Mouse (Mus musculus) forebrain, embryonic 15.5 days (tissue): Measurements from ENCODE around the gene Col23a1. TPM values are rescaled to one million over a fixed set of nuclear protein-coding genes. Genes with fewer than 3 reads are reported as not detected.

Experiments used
- ATAC-seq: fragments of 200-750 bp; cut with Nextera tagmentation; replicated peaks from 2 replicates; pipeline ENCODE4 v1.8.0; 2017; ENCODE audit warnings: mild to moderate bottlenecking, moderate TSS enrichment, moderate library complexity
- H3K27ac ChIP-seq: fragments of 300-500 bp; sonication (generic); replicated peaks from 2 replicates; pipeline ENCODE4 v1.5.1; 2015; ENCODE audit warnings: mild to moderate bottlenecking, inconsistent platforms
- H3K27me3 ChIP-seq: fragments of 300-500 bp; sonication (generic); 2 replicates; pipeline ENCODE4 v1.6.1; 2015; ENCODE audit warnings: inconsistent platforms
- H3K36me3 ChIP-seq: fragments of 300-500 bp; sonication (generic); 2 replicates; pipeline ENCODE4 v1.6.1; 2015; ENCODE audit warnings: mild to moderate bottlenecking, inconsistent platforms
- H3K4me1 ChIP-seq: fragments of 300-500 bp; sonication (generic); 2 replicates; pipeline ENCODE4 v1.6.1; 2015; ENCODE audit warnings: inconsistent platforms
- H3K4me2 ChIP-seq: fragments of 300-500 bp; sonication (generic); replicated peaks from 2 replicates; pipeline ENCODE4 v1.6.1; 2015; ENCODE audit warnings: mild to moderate bottlenecking, inconsistent platforms
- H3K4me3 ChIP-seq: fragments of 300-500 bp; sonication (generic); 2 replicates; pipeline ENCODE4 v1.5.1; 2015; ENCODE audit warnings: mild to moderate bottlenecking, inconsistent platforms
- H3K9ac ChIP-seq: fragments of 300-500 bp; sonication (generic); replicated peaks from 2 replicates; pipeline ENCODE4 v1.6.1; 2015; ENCODE audit warnings: mild to moderate bottlenecking, inconsistent platforms
- H3K9me3 ChIP-seq: fragments of 300-500 bp; sonication (generic); 2 replicates; pipeline ENCODE4 v1.6.1; 2016; ENCODE audit warnings: inconsistent platforms
- WGBS: fragments of 180-500 bp; shearing (Covaris S2); methylation state at CpG from one replicate; pipeline ENCODE4 v1.1.7; 2015; ENCODE audit warnings: mixed read lengths; 5-methylcytosine and 5-hydroxymethylcytosine counted together
- polyA plus RNA-seq: library from polyadenylated mRNA; unstranded; fragments of >200 nt; fragmentation: Nextera tagmentation; extraction: Ambion mirVana; gene quantifications from 2 replicates; pipeline ENCODE4 v1.2.1, GENCODE M21; 2015

Col23a1 gene
- polyA plus RNA-seq, 1 experiment from 2014 or later: 4.1 TPM

- Histone ChIP-seq H3K9me3 (no peaks in the 10 kb centered on the region), H3K27me3 (no peaks in the 10 kb centered on the region)
- no peak for ATAC-seq
Observed at GRCm38 (mm10) chr11:51534314-51534713, 244.6 kb downstream of the Col23a1 start.

DNA sequence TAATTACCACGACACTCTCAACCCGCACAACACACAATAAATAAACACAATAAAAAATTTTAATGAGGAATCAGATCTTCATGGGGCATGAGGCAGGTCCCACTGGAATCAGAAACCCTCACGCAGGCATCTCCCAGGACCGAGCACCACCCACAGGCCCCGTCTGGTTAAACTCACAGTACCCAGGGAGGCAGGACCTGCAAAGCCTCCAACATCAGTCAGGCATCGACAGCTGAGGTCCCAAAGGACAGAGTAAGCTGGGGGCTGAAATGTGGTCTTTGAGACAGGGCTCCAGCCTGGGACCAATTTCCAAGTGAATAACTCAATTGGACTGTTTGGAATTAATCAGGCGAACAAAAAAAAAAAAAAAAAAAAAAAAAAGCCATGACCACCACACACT, 248.7 kb downstream of the Col23a1 start:
- Histone ChIP-seq H3K4me2 (no peak overlapping the region), H3K27ac (no peak overlapping the region), H3K9me3 (no peaks in the 10 kb centered on the region), H3K4me3 (no peak overlapping the region), H3K36me3 (no peaks in the 10 kb centered on the region), H3K4me1 (no peaks in the 10 kb centered on the region), H3K27me3 (no peaks in the 10 kb centered on the region), H3K9ac (no peak overlapping the region)
- ATAC-seq: no peak
- WGBS: 29% methylated on average over 7 of the region's 7 CpGs

More at GRCm38 (mm10) chr11:51534314-51534713, 244.6 kb downstream of the Col23a1 start:
- 35% methylated on average over 2 of the region's 2 CpGs for WGBS
- Histone ChIP-seq H3K9ac (no peak overlapping the region), H3K36me3 (no peaks in the 10 kb centered on the region), H3K4me1 (no peaks in the 10 kb centered on the region), H3K27ac (no peak overlapping the region), H3K4me2 (no peak overlapping the region), H3K4me3 (no peak overlapping the region)

DNA sequence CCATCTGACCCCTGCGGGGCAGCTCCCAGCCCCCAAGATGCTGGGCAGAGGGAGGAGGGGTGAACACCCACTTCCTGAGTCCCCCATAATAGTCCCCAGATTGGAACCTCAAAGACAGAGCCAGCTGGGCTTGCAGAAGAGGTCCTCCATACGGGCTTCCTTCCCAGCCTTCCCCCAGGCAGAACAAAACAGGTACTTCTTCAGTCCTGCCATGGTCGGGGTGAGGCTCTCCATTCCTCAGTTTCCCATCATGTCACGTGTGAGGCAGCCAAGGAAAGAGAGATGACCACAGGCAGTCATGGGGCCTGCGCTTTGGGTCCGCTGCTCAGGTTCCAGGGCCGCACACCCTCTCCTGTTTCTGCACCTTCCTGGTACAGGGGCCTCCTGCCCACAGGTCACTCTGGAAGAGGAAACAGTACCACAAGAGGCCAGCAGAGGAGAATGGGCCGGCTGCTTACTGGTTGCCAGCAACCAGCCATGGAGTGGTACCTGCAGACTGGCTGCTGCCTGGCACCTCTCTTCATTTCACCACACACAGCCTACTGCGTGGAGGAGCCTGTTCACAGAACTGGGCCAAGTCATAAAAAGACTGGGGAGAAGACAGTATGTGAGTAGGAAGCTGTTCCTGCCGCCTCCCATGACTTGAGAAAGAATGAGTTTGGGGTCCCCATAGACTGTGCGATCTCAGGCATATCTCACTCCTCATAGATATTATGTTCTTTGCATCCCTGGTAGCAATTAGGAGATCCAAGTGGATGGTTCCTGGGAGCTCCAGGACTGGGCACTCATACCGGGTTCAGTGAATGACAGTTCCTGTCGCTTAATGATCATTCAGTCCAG, 249.4 kb downstream of the Col23a1 start:
- WGBS: 62% methylated on average over 13 of the region's 13 CpGs
- ATAC-seq: peak; percentile 34

GRCm38 (mm10) chr11:51539759-51540282, 250.1 kb downstream of the Col23a1 start:
- Histone ChIP-seq H3K4me3 (no peak overlapping the region), H3K9ac (no peak overlapping the region), H3K9me3 (no peaks in the 10 kb centered on the region), H3K36me3 (no peaks in the 10 kb centered on the region), H3K27ac (no peak overlapping the region), H3K4me1 (no peaks in the 10 kb centered on the region), H3K27me3 (no peaks in the 10 kb centered on the region), H3K4me2 (no peak overlapping the region)
- ATAC-seq: peak; percentile 85
- WGBS: 13% methylated on average over 10 of the region's 10 CpGs

More for the DNA sequence above, 249.4 kb downstream of the Col23a1 start:
- Histone ChIP-seq H3K9ac (no peak overlapping the region), H3K9me3 (no peaks in the 10 kb centered on the region), H3K4me1 (no peaks in the 10 kb centered on the region), H3K27ac (no peak overlapping the region), H3K36me3 (no peaks in the 10 kb centered on the region), H3K4me3 (no peak overlapping the region), H3K4me2 (no peak overlapping the region), H3K27me3 (no peaks in the 10 kb centered on the region)

DNA sequence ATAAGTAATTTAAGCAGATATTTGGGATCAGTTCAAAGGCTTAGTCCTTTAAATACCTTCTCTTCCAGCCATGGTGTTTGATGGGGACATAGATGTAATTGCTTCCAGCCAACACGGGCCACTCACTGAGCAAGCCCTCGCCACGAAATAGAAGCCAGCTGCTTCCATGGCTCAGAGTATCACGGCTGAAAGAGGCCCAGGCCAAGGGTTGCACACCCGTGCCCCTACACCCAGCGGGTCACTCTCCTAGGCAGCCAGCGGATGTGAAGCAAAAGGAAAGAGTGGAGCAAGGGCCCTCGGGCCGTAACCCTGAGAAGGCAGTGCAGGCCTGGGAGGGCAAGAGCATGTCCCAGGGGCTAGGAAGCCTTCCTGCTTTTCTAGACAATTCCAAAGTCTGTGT, 252.7 kb downstream of the Col23a1 start:
- H3K4me3 ChIP-seq: no peak overlapping the region
- H3K36me3 ChIP-seq: no peaks in the 10 kb centered on the region
- no peak overlapping the region for H3K4me2 ChIP-seq
- 63% methylated on average over 9 of the region's 9 CpGs for WGBS
- no peaks in the 10 kb centered on the region for H3K9me3 ChIP-seq
- H3K9ac ChIP-seq: no peak overlapping the region
- no peaks in the 10 kb centered on the region for H3K27me3 ChIP-seq
- no peak overlapping the region for H3K27ac ChIP-seq
- no peak for ATAC-seq
- no peaks in the 10 kb centered on the region for H3K4me1 ChIP-seq

DNA sequence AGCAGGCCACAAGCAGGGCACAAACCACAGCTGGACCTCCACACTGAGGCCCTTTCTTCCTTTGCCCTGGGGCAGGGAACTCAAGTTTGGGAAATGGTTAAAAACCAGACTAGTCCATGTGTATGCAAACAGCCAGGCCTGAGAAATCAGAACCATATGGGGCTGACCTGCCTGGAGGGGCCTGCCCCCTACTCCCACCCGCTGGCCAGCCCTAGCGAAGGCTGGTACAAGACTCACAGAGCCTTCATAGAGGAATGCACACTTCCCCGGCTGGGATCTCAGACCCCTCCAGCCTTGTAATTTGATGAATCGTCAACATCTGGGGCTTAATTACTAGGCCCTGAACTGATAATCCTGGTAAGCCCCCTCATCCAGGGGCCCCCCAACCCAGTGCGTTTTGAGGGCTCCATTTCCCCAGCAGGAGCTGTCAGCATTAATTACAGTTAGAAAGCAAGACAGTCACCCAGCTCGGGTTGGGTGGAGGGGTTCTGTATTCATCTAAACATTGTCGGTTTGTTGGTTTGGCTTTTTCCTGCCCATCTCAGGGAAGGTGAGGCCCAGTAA, 253.8 kb downstream of the Col23a1 start:
- Histone ChIP-seq H3K36me3 (no peaks in the 10 kb centered on the region), H3K4me3 (no peak overlapping the region), H3K27me3 (no peaks in the 10 kb centered on the region), H3K4me1 (no peaks in the 10 kb centered on the region), H3K27ac (no peak overlapping the region), H3K9ac (no peak overlapping the region), H3K4me2 (no peak overlapping the region), H3K9me3 (no peaks in the 10 kb centered on the region)
- no peak for ATAC-seq
- 27% methylated on average over 7 of the region's 7 CpGs for WGBS

GRCm38 (mm10) chr11:51544413-51544812, 254.7 kb downstream of the Col23a1 start:
- no peak overlapping the region for H3K27ac ChIP-seq
- ATAC-seq: no peak
- no peak overlapping the region for H3K4me2 ChIP-seq
- no peaks in the 10 kb centered on the region for H3K9me3 ChIP-seq
- H3K4me1 ChIP-seq: no peaks in the 10 kb centered on the region
- H3K27me3 ChIP-seq: no peaks in the 10 kb centered on the region
- no peak overlapping the region for H3K9ac ChIP-seq
- WGBS: 64% methylated on average over 2 of the region's 2 CpGs
- H3K4me3 ChIP-seq: no peak overlapping the region
- H3K36me3 ChIP-seq: no peaks in the 10 kb centered on the region

GRCm38 (mm10) chr11:51545811-51546210, 256.1 kb downstream of the Col23a1 start:
- no peaks in the 10 kb centered on the region for H3K36me3 ChIP-seq
- no peak overlapping the region for H3K27ac ChIP-seq
- no peaks in the 10 kb centered on the region for H3K27me3 ChIP-seq
- 81% methylated on average over 4 of the region's 4 CpGs for WGBS
- no peaks in the 10 kb centered on the region for H3K9me3 ChIP-seq
- no peak overlapping the region for H3K9ac ChIP-seq
- no peak overlapping the region for H3K4me3 ChIP-seq
- no peak for ATAC-seq
- H3K4me1 ChIP-seq: no peaks in the 10 kb centered on the region
- no peak overlapping the region for H3K4me2 ChIP-seq

- no peak overlapping the region for H3K4me3 ChIP-seq
- no peak overlapping the region for H3K27ac ChIP-seq
- H3K27me3 ChIP-seq: no peaks in the 10 kb centered on the region
- H3K36me3 ChIP-seq: no peaks in the 10 kb centered on the region
- H3K9ac ChIP-seq: no peak overlapping the region
- no peak overlapping the region for H3K4me2 ChIP-seq
- no peak for ATAC-seq
- 59% methylated on average over 5 of the region's 5 CpGs for WGBS
- H3K4me1 ChIP-seq: 0 out of 2 replicates have a peak, but pooled peaks cover 3% of the 10 kb centered on the region
- H3K9me3 ChIP-seq: no peaks in the 10 kb centered on the region
Observed at GRCm38 (mm10) chr11:51551253-51551652, 261.5 kb downstream of the Col23a1 start.

DNA sequence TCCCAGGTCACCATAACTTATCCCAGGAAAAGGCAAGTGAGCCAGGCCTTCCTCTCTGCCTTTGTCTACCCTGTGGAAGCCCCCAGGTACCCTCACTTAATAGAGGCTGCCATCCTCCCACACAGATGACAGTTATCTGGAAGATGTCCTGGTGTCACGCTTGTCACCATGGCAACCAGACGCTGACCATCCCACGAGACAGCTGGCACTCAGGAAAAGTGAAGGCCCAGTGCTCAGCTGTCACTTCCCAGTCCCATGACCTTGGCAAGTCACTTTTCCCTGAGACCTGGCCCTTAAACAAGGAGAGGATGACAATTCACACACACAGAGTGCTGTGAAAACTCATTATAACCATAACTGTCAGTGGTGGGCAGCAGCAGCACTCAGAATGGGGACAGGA, 262.4 kb downstream of the Col23a1 start:
- 63% methylated on average over 3 of the region's 3 CpGs for WGBS

DNA sequence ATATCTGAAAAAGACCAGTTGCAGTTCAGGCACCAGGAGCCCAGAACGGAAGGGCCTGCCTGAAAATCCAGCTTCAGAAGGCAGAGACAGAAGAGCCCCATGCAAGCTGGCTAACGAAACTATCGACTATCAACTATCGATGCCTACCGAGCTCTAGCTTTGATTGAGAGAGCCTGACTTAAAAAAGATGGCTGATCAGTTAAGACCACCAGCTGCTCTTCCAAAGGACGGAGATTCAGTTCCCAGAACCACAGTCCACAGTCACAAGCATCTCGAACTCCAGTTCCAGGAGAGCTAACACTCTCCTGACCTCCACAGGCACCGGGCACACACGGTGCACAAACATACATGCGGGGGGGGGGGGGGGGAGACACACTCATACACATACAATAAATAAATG, 264.9 kb downstream of the Col23a1 start:
- no peak overlapping the region for H3K4me2 ChIP-seq
- 72% methylated on average over 10 of the region's 10 CpGs for WGBS

More for the DNA sequence above, 262.4 kb downstream of the Col23a1 start:
- no peak overlapping the region for H3K9ac ChIP-seq
- 0 out of 2 replicates have a peak, but pooled peaks cover 3% of the 10 kb centered on the region for H3K4me1 ChIP-seq
- no peaks in the 10 kb centered on the region for H3K9me3 ChIP-seq
- no peak for ATAC-seq
- H3K36me3 ChIP-seq: no peaks in the 10 kb centered on the region
- no peak overlapping the region for H3K4me3 ChIP-seq
- H3K27me3 ChIP-seq: no peaks in the 10 kb centered on the region
- no peak overlapping the region for H3K27ac ChIP-seq
- no peak overlapping the region for H3K4me2 ChIP-seq

GRCm38 (mm10) chr11:51555066-51555465, 265.3 kb downstream of the Col23a1 start:
- 69% methylated on average over 2 of the region's 2 CpGs for WGBS
- ATAC-seq: no peak
- H3K4me1 ChIP-seq: 0 out of 2 replicates have a peak, but pooled peaks cover 3% of the 10 kb centered on the region
- H3K9me3 ChIP-seq: no peaks in the 10 kb centered on the region
- no peak overlapping the region for H3K9ac ChIP-seq
- no peaks in the 10 kb centered on the region for H3K27me3 ChIP-seq
- no peak overlapping the region for H3K4me3 ChIP-seq
- no peak overlapping the region for H3K4me2 ChIP-seq
- no peaks in the 10 kb centered on the region for H3K36me3 ChIP-seq
- H3K27ac ChIP-seq: no peak overlapping the region

More for the DNA sequence above, 264.9 kb downstream of the Col23a1 start:
- Histone ChIP-seq H3K4me3 (0 out of 2 replicates have a peak overlapping the region, but pooled peaks have one; percentile 11), H3K9ac (no peak overlapping the region), H3K4me1 (0 out of 2 replicates have a peak, but pooled peaks cover 3% of the 10 kb centered on the region), H3K36me3 (no peaks in the 10 kb centered on the region), H3K27ac (no peak overlapping the region), H3K9me3 (no peaks in the 10 kb centered on the region), H3K27me3 (no peaks in the 10 kb centered on the region)
- ATAC-seq: no peak
